Mouse (Mus musculus) neural tube, embryonic 15.5 days (tissue): ENCODE measurements at regions not wholly inside any gene's neighbourhood (a gene's known extent, or its start where the extent isn't known, plus 50 kb on each side); places are given as distances from the start of the nearest gene placed in this dataset.

Source experiments
- ATAC-seq: fragments of 200-750 bp; cut with Nextera tagmentation; 2 replicates; pipeline ENCODE4 v1.8.0; 2017; ENCODE audit warnings: mild to moderate bottlenecking, moderate TSS enrichment, moderate library complexity; ENCODE audit not compliant: low FRiP score
- H3K27ac ChIP-seq: fragments of 300-500 bp; sonication (generic); replicated peaks from 2 replicates; pipeline ENCODE4 v1.5.1; 2015; ENCODE audit warnings: mild to moderate bottlenecking, inconsistent platforms
- H3K27me3 ChIP-seq: fragments of 300-500 bp; sonication (generic); replicated peaks from 2 replicates; pipeline ENCODE4 v1.6.1; 2015; ENCODE audit warnings: inconsistent platforms
- H3K36me3 ChIP-seq: fragments of 300-500 bp; sonication (generic); 2 replicates; pipeline ENCODE4 v1.6.1; 2015; ENCODE audit warnings: inconsistent platforms
- H3K4me1 ChIP-seq: fragments of 300-500 bp; sonication (generic); 2 replicates; pipeline ENCODE4 v1.6.1; 2015; ENCODE audit warnings: inconsistent platforms
- H3K4me2 ChIP-seq: fragments of 300-500 bp; sonication (generic); 2 replicates; pipeline ENCODE4 v1.6.1; 2015; ENCODE audit warnings: inconsistent platforms, mild to moderate bottlenecking, moderate library complexity
- H3K4me3 ChIP-seq: fragments of 300-500 bp; sonication (generic); replicated peaks from 2 replicates; pipeline ENCODE4 v1.5.1; 2015; ENCODE audit warnings: mild to moderate bottlenecking, inconsistent platforms
- H3K9ac ChIP-seq: fragments of 300-500 bp; sonication (generic); replicated peaks from 2 replicates; pipeline ENCODE4 v1.6.1; 2015; ENCODE audit warnings: mild to moderate bottlenecking, inconsistent platforms
- H3K9me3 ChIP-seq: fragments of 300-500 bp; sonication (generic); replicated peaks from 2 replicates; pipeline ENCODE4 v1.6.1; 2016; ENCODE audit warnings: inconsistent platforms
- WGBS: fragments of 180-500 bp; shearing (Covaris S2); methylation state at CpG from one replicate; pipeline ENCODE4 v1.1.7; 2015; ENCODE audit warnings: mixed read lengths; 5-methylcytosine and 5-hydroxymethylcytosine counted together

GRCm38 (mm10) chr9:79500253-79500652, 218.4 kb downstream of the Col12a1 start:
- Histone ChIP-seq H3K4me2 (no peak overlapping the region), H3K36me3 (no peaks in the 10 kb centered on the region), H3K4me1 (no peaks in the 10 kb centered on the region), H3K9ac (no peak overlapping the region), H3K9me3 (no peaks in the 10 kb centered on the region), H3K4me3 (no peak overlapping the region), H3K27me3 (no peaks in the 10 kb centered on the region), H3K27ac (no peak overlapping the region)
- ATAC-seq = no peak
- 72% methylated on average over 2 of the region's 2 CpGs for WGBS

DNA sequence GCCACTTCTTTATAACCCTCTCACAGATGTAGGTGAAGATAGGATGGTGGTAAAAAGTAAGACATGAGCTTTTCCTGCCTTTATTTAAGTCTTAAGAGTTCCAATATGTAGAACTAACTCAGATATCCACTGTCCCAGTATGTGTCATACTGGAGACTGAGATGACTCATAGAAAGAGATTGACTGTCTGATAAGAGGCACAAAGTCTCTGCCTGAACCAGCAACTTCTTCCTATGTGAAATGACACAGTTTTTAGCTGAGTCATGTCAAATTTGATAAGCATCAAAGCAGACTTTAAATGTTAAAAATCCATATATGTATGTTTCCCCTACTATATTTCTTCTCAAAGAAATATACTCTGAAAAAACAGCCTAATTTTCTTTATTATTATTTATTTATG, 216.6 kb downstream of the Col12a1 start:
- H3K4me2 ChIP-seq = no peak overlapping the region
- H3K9me3 ChIP-seq = no peaks in the 10 kb centered on the region
- no peaks in the 10 kb centered on the region for H3K27me3 ChIP-seq
- ATAC-seq = no peak
- no peak overlapping the region for H3K4me3 ChIP-seq
- no peaks in the 10 kb centered on the region for H3K36me3 ChIP-seq
- no peaks in the 10 kb centered on the region for H3K4me1 ChIP-seq
- H3K9ac ChIP-seq = no peak overlapping the region
- H3K27ac ChIP-seq = no peak overlapping the region

DNA sequence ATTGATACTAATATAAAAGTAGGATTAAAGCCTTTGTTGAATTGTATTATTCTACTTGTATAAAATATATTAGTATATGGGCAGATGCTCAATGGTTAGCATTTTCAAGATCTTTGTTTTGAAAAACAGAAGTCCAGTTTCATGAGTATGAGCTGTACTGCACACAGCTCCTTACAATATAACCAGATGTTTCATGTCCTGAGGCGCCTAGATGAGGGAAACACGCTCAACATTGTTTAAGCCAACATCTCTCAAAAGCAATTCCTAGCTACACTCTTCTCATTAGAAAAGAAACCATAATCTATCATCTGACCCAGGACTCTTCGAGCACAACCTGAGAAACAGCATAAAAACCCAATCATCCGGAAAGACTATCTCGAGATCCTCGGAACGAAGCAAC, 202.2 kb downstream of the Col12a1 start:
- Histone ChIP-seq H3K27ac (no peak overlapping the region), H3K36me3 (no peaks in the 10 kb centered on the region), H3K9me3 (no peaks in the 10 kb centered on the region), H3K4me3 (no peak overlapping the region), H3K4me2 (no peak overlapping the region), H3K9ac (no peak overlapping the region), H3K27me3 (no peaks in the 10 kb centered on the region), H3K4me1 (no peaks in the 10 kb centered on the region)
- ATAC-seq = no peak
- WGBS = 92% methylated on average over 7 of the region's 7 CpGs

- no peaks in the 10 kb centered on the region for H3K27me3 ChIP-seq
- H3K9ac ChIP-seq = no peak overlapping the region
- H3K4me3 ChIP-seq = no peak overlapping the region
- no peak overlapping the region for H3K4me2 ChIP-seq
- H3K9me3 ChIP-seq = no peaks in the 10 kb centered on the region
- H3K36me3 ChIP-seq = no peaks in the 10 kb centered on the region
- H3K27ac ChIP-seq = no peak overlapping the region
- ATAC-seq = no peak
- WGBS = 85% methylated on average over 5 of the region's 5 CpGs
- H3K4me1 ChIP-seq = no peaks in the 10 kb centered on the region
These were observed 201.2 kb downstream of the Col12a1 start for GRCm38 (mm10) chr9:79517461-79517860.

- Histone ChIP-seq H3K27ac (no peak overlapping the region), H3K36me3 (no peaks in the 10 kb centered on the region), H3K4me2 (no peak overlapping the region), H3K9ac (no peak overlapping the region), H3K4me1 (no peaks in the 10 kb centered on the region), H3K27me3 (no peaks in the 10 kb centered on the region), H3K4me3 (no peak overlapping the region), H3K9me3 (no peaks in the 10 kb centered on the region)
- no peak for ATAC-seq
- 85% methylated on average over 1 of the region's 1 CpGs for WGBS
These were observed 200.0 kb downstream of the Col12a1 start for GRCm38 (mm10) chr9:79518640-79519039.

DNA sequence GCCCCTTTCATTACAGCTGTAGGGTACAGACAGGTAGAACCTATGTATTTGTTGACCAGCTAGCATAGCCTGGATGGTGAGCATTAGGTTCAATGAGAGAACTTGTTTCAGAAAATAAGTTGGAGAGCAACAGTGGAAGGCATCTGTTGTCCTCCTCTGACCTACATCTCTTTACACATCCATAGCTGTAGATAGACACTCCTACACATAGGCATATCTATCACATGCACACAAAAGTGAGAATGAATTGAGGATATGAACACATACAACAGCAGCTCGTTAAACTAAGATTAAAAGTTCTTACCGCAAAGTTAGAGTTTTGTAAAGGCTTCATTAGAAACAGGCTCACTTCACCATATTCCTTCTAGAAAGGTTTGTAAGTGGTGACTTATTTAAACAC, 198.1 kb downstream of the Col12a1 start:
- 94% methylated on average over 2 of the region's 2 CpGs for WGBS
- H3K4me3 ChIP-seq = no peak overlapping the region
- H3K4me1 ChIP-seq = no peaks in the 10 kb centered on the region
- no peaks in the 10 kb centered on the region for H3K36me3 ChIP-seq
- H3K4me2 ChIP-seq = no peak overlapping the region
- H3K27ac ChIP-seq = no peak overlapping the region
- no peak overlapping the region for H3K9ac ChIP-seq
- ATAC-seq = no peak
- H3K9me3 ChIP-seq = no peaks in the 10 kb centered on the region
- no peaks in the 10 kb centered on the region for H3K27me3 ChIP-seq

- no peaks in the 10 kb centered on the region for H3K27me3 ChIP-seq
- H3K4me1 ChIP-seq = no peaks in the 10 kb centered on the region
- no peak overlapping the region for H3K27ac ChIP-seq
- no peak overlapping the region for H3K9ac ChIP-seq
- H3K36me3 ChIP-seq = no peaks in the 10 kb centered on the region
- H3K4me3 ChIP-seq = no peak overlapping the region
- no peak for ATAC-seq
- H3K4me2 ChIP-seq = no peak overlapping the region
- WGBS = 81% methylated on average over 4 of the region's 4 CpGs
- H3K9me3 ChIP-seq = no peaks in the 10 kb centered on the region
These were observed 195.6 kb downstream of the Col12a1 start for GRCm38 (mm10) chr9:79523054-79523453.

- H3K4me2 ChIP-seq = no peak overlapping the region
These were observed 193.6 kb downstream of the Col12a1 start for GRCm38 (mm10) chr9:79525000-79525399.

DNA sequence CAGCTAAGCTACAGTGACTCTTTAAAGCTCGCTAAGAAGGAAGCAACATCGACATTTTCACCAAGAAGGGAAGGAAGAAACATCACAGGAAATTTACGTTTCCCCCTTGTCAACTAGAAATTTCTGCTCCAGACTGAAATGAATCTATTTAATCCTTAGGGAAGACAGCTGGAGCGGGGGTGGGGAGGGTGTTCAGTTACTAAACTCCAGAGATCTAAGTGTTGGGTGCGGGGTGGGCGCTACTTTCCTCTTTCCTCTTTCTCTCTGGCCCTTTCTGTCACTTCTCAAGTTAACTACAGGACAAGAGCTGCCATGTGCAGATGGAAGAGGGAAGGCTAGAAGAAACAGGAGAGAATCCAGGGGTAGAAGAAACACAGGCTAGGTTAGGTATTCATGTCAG, 192.2 kb downstream of the Col12a1 start:
- no peaks in the 10 kb centered on the region for H3K27me3 ChIP-seq
- ATAC-seq = no peak
- H3K9me3 ChIP-seq = no peaks in the 10 kb centered on the region
- no peak overlapping the region for H3K27ac ChIP-seq
- no peak overlapping the region for H3K9ac ChIP-seq
- no peaks in the 10 kb centered on the region for H3K36me3 ChIP-seq
- H3K4me2 ChIP-seq = no peak overlapping the region
- H3K4me1 ChIP-seq = no peaks in the 10 kb centered on the region
- 83% methylated on average over 6 of the region's 6 CpGs for WGBS
- H3K4me3 ChIP-seq = no peak overlapping the region

More at GRCm38 (mm10) chr9:79525000-79525399, 193.6 kb downstream of the Col12a1 start:
- Histone ChIP-seq H3K9me3 (no peaks in the 10 kb centered on the region), H3K27me3 (no peaks in the 10 kb centered on the region), H3K36me3 (no peaks in the 10 kb centered on the region), H3K27ac (no peak overlapping the region), H3K9ac (no peak overlapping the region), H3K4me1 (no peaks in the 10 kb centered on the region), H3K4me3 (no peak overlapping the region)
- ATAC-seq = 0 out of 2 replicates have a peak, but pooled peaks have one; percentile 45

- no peaks in the 10 kb centered on the region for H3K4me1 ChIP-seq
- no peaks in the 10 kb centered on the region for H3K36me3 ChIP-seq
- no peak overlapping the region for H3K9ac ChIP-seq
- H3K27me3 ChIP-seq = no peaks in the 10 kb centered on the region
- H3K4me2 ChIP-seq = no peak overlapping the region
- H3K9me3 ChIP-seq = no peaks in the 10 kb centered on the region
- WGBS = 82% methylated on average over 3 of the region's 3 CpGs
- no peak overlapping the region for H3K4me3 ChIP-seq
- no peak for ATAC-seq
- H3K27ac ChIP-seq = no peak overlapping the region
These were observed 191.3 kb downstream of the Col12a1 start for GRCm38 (mm10) chr9:79527331-79527730.
